Mouse (Mus musculus): ENCODE data around the gene Psen2. TPM values are rescaled to one million over a fixed set of nuclear protein-coding genes. Genes with fewer than 3 reads are reported as not detected.
A peak's percentile ranks its signal among the peaks of the same experiment; 100 is the strongest.

Gene Psen2
- polyA plus RNA-seq, 1 experiment from 2014 or later, result 12.3 TPM

DNA sequence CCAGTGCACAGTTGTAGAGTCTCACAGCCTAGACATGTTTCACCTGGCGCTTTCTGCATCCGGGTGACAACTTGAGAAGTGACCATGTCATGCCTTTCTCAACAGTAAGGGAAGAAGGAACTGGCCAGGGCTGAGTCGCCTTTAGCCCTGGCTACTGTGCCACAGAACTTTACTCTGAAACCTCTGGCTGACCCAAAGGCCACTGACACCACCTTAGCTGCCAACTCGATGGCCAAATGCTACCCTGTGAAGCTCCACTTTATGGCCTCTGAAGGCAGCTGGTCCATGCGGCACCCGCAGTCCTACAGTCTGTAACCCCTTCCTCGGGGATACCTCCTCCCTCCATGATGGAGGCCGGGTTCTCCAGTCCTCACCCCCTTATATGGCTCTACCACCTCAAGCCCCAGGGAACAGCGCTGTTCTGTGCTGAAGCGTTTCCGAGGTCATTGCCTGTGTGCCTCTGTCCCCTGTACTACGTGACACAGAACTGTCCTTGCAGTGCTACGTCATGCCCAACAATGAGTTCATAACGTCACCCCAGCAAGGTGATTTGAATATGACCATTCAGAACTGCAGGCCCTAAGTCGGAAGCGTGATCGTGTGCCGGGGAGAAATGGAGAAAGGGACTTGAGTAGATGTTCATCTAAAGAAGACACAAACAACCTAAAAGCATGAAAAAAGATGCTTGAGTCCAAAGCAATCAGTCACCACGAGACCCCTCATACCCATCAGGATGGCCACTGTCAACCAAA lies 42.3 kb downstream of the Psen2 start:
- no peaks in the 10 kb centered on the region for H3K36me3 ChIP-seq (ENCODE audit: control insufficient read depth, insufficient read depth)
- no peak overlapping the region for H3K9ac ChIP-seq (ENCODE audit: low read depth, low read length)
- 0 out of 2 replicates have a peak, but pooled peaks cover 3% of the 10 kb centered on the region for H3K4me1 ChIP-seq (replicated peaks; ENCODE audit: control insufficient read depth, insufficient read depth, low read length)
- no peak overlapping the region for H3K4me2 ChIP-seq (replicated peaks; ENCODE audit: low read depth)
- no peak for ATAC-seq
- no peaks in the 10 kb centered on the region for H3K27me3 ChIP-seq (replicated peaks; ENCODE audit: control insufficient read depth, insufficient read depth, low read length)
- no peaks in the 10 kb centered on the region for H3K9me3 ChIP-seq (ENCODE audit: control insufficient read depth)
- no peak overlapping the region for H3K27ac ChIP-seq (ENCODE audit: low read depth, low read length)
- WGBS, result 89% methylated on average over 19 of the region's 19 CpGs
- H3K4me3 ChIP-seq (ENCODE audit: low read depth, low read length), result no peak overlapping the region
- no peak for TF ChIP-seq CTCF (IDR thresholded peaks at IDR 0.05; ENCODE audit: low read depth)

DNA sequence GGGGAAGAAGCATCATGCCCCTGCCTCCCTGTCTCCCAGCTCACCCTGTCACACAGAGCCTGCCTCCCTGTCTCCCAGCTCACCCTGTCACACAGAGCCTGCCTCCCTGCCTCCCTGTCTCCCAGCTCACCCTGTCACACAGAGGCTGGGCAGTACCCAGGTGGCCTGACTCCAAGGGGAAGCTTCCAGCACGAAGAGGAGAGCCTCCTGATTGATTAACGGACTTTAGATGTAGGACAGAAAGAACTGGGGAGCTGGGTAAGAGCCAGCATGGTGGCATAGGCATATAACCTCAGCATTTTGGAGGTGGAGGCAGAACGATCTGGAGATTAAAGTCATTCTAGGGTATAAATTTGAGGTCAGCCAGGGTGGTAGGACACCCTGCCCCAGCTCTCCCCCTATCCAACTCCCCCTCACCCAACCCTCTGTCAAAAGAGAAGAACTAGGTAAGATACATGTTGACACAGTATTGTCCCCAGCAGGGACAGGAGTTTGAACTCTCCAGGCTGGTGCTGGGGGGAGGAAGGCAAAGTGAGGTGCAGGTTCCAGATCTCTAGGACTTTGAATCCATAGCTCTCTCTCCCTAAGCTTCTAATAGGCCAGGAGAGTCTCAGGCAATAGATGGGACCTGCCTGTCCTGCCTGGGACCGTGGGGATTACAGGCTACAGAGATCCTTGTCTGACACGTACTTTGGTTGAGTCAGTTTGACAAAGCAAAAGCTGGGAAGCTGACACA lies 46.5 kb downstream of the Psen2 start:
- 44% methylated on average over 5 of the region's 5 CpGs for WGBS
- Histone ChIP-seq H3K4me1 (replicated peaks; ENCODE audit: control insufficient read depth, insufficient read depth, low read length) (no peaks in the 10 kb centered on the region), H3K9ac (ENCODE audit: low read depth, low read length) (no peak overlapping the region), H3K4me2 (replicated peaks; ENCODE audit: low read depth) (no peak overlapping the region), H3K36me3 (ENCODE audit: control insufficient read depth, insufficient read depth) (no peaks in the 10 kb centered on the region), H3K27me3 (replicated peaks; ENCODE audit: control insufficient read depth, insufficient read depth, low read length) (no peaks in the 10 kb centered on the region), H3K27ac (ENCODE audit: low read depth, low read length) (no peak overlapping the region), H3K9me3 (ENCODE audit: control insufficient read depth) (no peaks in the 10 kb centered on the region), H3K4me3 (ENCODE audit: low read depth, low read length) (no peak overlapping the region)
- TF ChIP-seq CTCF (IDR thresholded peaks at IDR 0.05; ENCODE audit: low read depth), result no peak
- ATAC-seq, result peak; percentile 39

DNA sequence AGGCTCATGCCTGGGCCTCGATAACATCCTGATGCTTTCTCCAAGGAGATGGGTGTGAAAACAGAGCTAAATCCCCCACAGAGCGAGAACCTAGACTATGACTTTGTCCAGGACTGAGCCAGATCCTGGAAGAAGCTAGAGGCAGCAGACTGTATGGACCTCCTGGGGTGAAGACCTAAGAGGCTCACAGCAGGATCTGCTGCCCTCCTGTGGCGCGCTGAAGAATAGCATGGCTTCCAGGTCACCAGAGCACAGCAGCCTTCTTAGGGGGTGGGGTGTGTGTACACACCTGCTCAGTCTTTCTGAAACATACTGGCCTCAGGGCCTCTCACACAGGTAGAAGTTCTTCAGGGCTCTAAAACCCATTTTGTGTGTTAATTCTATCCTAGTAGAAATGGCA lies 48.2 kb downstream of the Psen2 start:
- WGBS, result 15% methylated on average over 4 of the region's 4 CpGs
- H3K36me3 ChIP-seq (ENCODE audit: control insufficient read depth, insufficient read depth), result no peaks in the 10 kb centered on the region
- H3K9ac ChIP-seq (ENCODE audit: low read depth, low read length), result no peak overlapping the region
- H3K27me3 ChIP-seq (replicated peaks; ENCODE audit: control insufficient read depth, insufficient read depth, low read length), result no peaks in the 10 kb centered on the region
- H3K27ac ChIP-seq (ENCODE audit: low read depth, low read length), result no peak overlapping the region
- H3K9me3 ChIP-seq (ENCODE audit: control insufficient read depth), result no peaks in the 10 kb centered on the region
- H3K4me1 ChIP-seq (replicated peaks; ENCODE audit: control insufficient read depth, insufficient read depth, low read length), result peaks cover 8% of the 10 kb centered on the region; the same call in 1 of the 2 replicates
- peak; percentile 98 for TF ChIP-seq CTCF (IDR thresholded peaks at IDR 0.05; ENCODE audit: low read depth)
- no peak overlapping the region for H3K4me3 ChIP-seq (ENCODE audit: low read depth, low read length)
- H3K4me2 ChIP-seq (replicated peaks; ENCODE audit: low read depth), result no peak overlapping the region
- ATAC-seq, result peak; percentile 85

DNA sequence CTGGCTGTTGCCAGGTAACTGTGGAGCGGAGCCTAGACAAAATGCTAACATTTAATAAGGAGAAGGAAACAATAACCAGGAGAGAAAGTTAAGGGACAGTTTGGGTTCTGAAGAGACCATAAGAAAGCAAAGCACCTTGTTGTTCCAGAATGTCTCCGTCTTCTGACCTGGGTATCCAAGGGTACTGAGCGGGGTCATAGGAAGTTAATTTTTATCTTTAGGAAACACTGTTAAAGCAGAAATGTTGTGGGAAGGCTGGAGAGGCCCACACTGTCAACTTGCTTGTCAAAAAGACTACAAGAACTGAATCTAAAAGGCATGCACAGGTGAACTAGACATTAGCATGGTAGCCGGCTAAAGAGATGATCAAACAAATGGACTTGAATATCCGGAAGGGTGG lies 50.3 kb downstream of the Psen2 start:
- 71% methylated on average over 5 of the region's 5 CpGs for WGBS

DNA sequence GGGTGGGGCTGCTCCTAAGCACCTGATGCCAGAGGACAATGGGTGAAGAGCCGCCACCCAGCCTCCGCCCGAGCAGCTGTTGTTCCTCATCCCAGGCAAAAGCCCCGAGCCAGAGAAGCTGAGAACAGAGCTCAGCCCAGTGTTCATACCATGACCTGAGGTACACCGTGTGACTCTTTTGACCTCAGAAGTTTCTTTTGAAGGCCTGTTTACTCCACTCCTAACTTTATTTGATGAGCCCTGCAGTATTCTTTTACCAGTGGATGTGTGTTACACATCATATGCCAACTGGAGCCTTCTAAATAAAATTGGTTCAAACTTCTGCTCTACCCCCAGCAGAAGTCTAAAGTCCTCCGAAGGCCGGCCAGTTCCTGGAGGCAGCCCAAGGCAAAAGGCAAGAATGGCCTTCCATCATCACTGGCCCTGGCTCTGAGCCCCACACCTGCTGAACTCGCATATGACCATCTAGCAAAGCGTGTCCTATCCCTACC lies 52.4 kb downstream of the Psen2 start:
- no peaks in the 10 kb centered on the region for H3K9me3 ChIP-seq (ENCODE audit: control insufficient read depth)
- peaks cover 10% of the 10 kb centered on the region; the same call in 1 of the 2 replicates for H3K4me1 ChIP-seq (replicated peaks; ENCODE audit: control insufficient read depth, insufficient read depth, low read length)
- H3K27ac ChIP-seq (ENCODE audit: low read depth, low read length), result no peak overlapping the region
- no peaks in the 10 kb centered on the region for H3K36me3 ChIP-seq (ENCODE audit: control insufficient read depth, insufficient read depth)
- H3K27me3 ChIP-seq (replicated peaks; ENCODE audit: control insufficient read depth, insufficient read depth, low read length), result no peaks in the 10 kb centered on the region
- H3K4me2 ChIP-seq (replicated peaks; ENCODE audit: low read depth), result no peak overlapping the region
- no peak overlapping the region for H3K4me3 ChIP-seq (ENCODE audit: low read depth, low read length)
- no peak for ATAC-seq
- no peak for TF ChIP-seq CTCF (IDR thresholded peaks at IDR 0.05; ENCODE audit: low read depth)
- H3K9ac ChIP-seq (ENCODE audit: low read depth, low read length), result no peak overlapping the region
- 62% methylated on average over 9 of the region's 9 CpGs for WGBS

More for the DNA sequence above, 50.3 kb downstream of the Psen2 start:
- H3K4me2 ChIP-seq (replicated peaks; ENCODE audit: low read depth), result no peak overlapping the region
- no peak for TF ChIP-seq CTCF (IDR thresholded peaks at IDR 0.05; ENCODE audit: low read depth)
- no peak for ATAC-seq
- no peaks in the 10 kb centered on the region for H3K9me3 ChIP-seq (ENCODE audit: control insufficient read depth)
- H3K36me3 ChIP-seq (ENCODE audit: control insufficient read depth, insufficient read depth), result no peaks in the 10 kb centered on the region
- peaks cover 10% of the 10 kb centered on the region; the same call in 1 of the 2 replicates for H3K4me1 ChIP-seq (replicated peaks; ENCODE audit: control insufficient read depth, insufficient read depth, low read length)
- no peak overlapping the region for H3K4me3 ChIP-seq (ENCODE audit: low read depth, low read length)
- no peak overlapping the region for H3K9ac ChIP-seq (ENCODE audit: low read depth, low read length)
- H3K27me3 ChIP-seq (replicated peaks; ENCODE audit: control insufficient read depth, insufficient read depth, low read length), result no peaks in the 10 kb centered on the region
- H3K27ac ChIP-seq (ENCODE audit: low read depth, low read length), result no peak overlapping the region

DNA sequence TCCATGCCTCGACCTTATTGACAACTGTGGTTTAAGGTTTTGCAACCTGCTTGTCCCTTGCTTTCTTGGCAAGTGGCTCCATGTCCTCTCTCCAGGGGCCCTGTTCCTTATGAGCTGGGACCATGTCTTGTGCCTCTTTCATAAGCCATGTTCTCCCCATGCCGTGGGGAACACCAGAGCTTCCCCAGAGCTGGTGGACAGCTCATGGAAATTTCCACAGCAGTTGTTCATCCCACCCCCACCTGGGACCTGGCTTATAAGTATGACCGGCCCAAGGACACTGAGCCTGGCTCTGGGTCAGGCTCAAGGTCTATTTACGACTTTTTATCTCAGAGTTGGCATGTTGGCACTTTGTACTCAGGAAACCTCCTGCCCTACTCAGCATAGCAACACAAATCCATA lies 53.2 kb downstream of the Psen2 start:
- 47% methylated on average over 4 of the region's 4 CpGs for WGBS
- ATAC-seq, result peak; percentile 40

More for the DNA sequence above, 53.2 kb downstream of the Psen2 start:
- Histone ChIP-seq H3K36me3 (ENCODE audit: control insufficient read depth, insufficient read depth) (no peaks in the 10 kb centered on the region), H3K9ac (ENCODE audit: low read depth, low read length) (no peak overlapping the region), H3K27ac (ENCODE audit: low read depth, low read length) (no peak overlapping the region), H3K4me3 (ENCODE audit: low read depth, low read length) (no peak overlapping the region), H3K27me3 (replicated peaks; ENCODE audit: control insufficient read depth, insufficient read depth, low read length) (no peaks in the 10 kb centered on the region), H3K9me3 (ENCODE audit: control insufficient read depth) (no peaks in the 10 kb centered on the region), H3K4me1 (replicated peaks; ENCODE audit: control insufficient read depth, insufficient read depth, low read length) (peaks cover 10% of the 10 kb centered on the region; the same call in 1 of the 2 replicates), H3K4me2 (replicated peaks; ENCODE audit: low read depth) (no peak overlapping the region)
- TF ChIP-seq CTCF (IDR thresholded peaks at IDR 0.05; ENCODE audit: low read depth), result no peak

All from intestine, postnatal 0 days (tissue).